ENCODE assay signal across 9 mouse cellular contexts in the genomic region with DNA sequence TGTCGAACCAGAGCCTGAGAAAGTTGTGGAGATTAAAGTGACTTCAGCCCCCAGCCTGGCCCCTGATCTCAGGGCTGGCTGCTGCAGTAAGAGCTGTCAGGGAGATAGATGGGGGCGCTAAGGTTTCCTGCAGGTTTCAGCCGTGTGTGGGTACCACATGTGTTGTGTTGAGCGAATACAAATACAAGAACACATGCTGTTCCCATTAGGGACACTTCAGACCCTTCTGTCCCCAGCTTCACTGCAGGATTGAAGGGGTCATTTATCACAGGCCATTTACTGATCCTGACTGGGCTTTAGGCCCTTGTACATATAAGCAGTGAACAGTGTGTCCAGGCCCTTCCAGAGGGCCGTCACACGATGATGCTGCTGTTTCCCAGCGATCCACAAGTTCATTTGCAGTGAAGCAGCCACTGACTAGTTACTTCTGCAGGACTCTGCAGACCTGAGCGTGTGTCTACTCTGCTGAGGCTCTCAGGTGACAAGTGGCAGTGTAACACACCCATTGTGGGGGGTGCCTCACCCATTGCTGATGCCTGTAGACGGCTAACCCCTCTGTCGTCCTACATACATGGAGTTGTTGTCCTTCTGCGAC.
DNase-seq lines count a peak whose midpoint lies in the region; ATAC-seq and TF ChIP-seq lines count a peak whose summit lies in the region.
"Had no signal": no experiment of that assay in that cellular context is flagged by ENCODE, and none has a peak within 500 bp of the region (broad histone marks: within the 10 kb centered on the region; RNA-seq: fewer than 3 reads in every experiment).

No protein-coding gene starts in this region.

- no peaks in the 10 kb centered on the region for H3K27me3 ChIP-seq in forebrain, embryonic 15.5 days
- no peaks in the 10 kb centered on the region for H3K27me3 ChIP-seq in forebrain, embryonic 16.5 days (replicated peaks; ENCODE audit: control insufficient read depth, insufficient read depth, low read length)
- H3K27me3 ChIP-seq in lung, embryonic 14.5 days (ENCODE audit: insufficient read depth, low read length) = no peaks in the 10 kb centered on the region
- H3K27me3 ChIP-seq in limb, embryonic 10.5 days (ENCODE audit: low read depth, poor library complexity, severe bottlenecking) = no peaks in the 10 kb centered on the region
- no peaks in the 10 kb centered on the region for H3K27me3 ChIP-seq in stomach, embryonic 15.5 days (replicated peaks)

- H3K36me3 ChIP-seq in forebrain, embryonic 15.5 days = no peaks in the 10 kb centered on the region
- no peaks in the 10 kb centered on the region for H3K36me3 ChIP-seq in forebrain, embryonic 16.5 days (ENCODE audit: control insufficient read depth, insufficient read depth)
- H3K36me3 ChIP-seq in lung, embryonic 14.5 days (ENCODE audit: insufficient read depth) = no peaks in the 10 kb centered on the region
- H3K36me3 ChIP-seq in limb, embryonic 10.5 days = no peaks in the 10 kb centered on the region
- H3K36me3 ChIP-seq in stomach, embryonic 15.5 days = no peaks in the 10 kb centered on the region

- ATAC-seq in forebrain, embryonic 15.5 days (replicated peaks) = no peak
- ATAC-seq in forebrain, embryonic 16.5 days = no peak
- ATAC-seq in lung, embryonic 14.5 days (ENCODE audit: insufficient read depth) = no peak
- no peak for ATAC-seq in stomach, embryonic 15.5 days (ENCODE audit: insufficient read depth, low FRiP score, low read depth)

- no peaks in the 10 kb centered on the region for H3K9me3 ChIP-seq in forebrain, embryonic 15.5 days
- H3K9me3 ChIP-seq in forebrain, embryonic 16.5 days (ENCODE audit: control insufficient read depth, low read length) = no peaks in the 10 kb centered on the region
- no peaks in the 10 kb centered on the region for H3K9me3 ChIP-seq in lung, embryonic 14.5 days (ENCODE audit: low read depth, low read length)
- H3K9me3 ChIP-seq in limb, embryonic 10.5 days (replicated peaks) = no peaks in the 10 kb centered on the region
- no peaks in the 10 kb centered on the region for H3K9me3 ChIP-seq in stomach, embryonic 15.5 days

- no peak for TF ChIP-seq CTCF in lung, embryonic 14.5 days (IDR thresholded peaks at IDR 0.05; ENCODE audit: low read depth)

- intact Hi-C loops in left cerebral cortex, postnatal 25 days (cut with DNase I) = no loop called here

- H3K9ac ChIP-seq in forebrain, embryonic 15.5 days (replicated peaks) = no peak overlapping the region
- no peak overlapping the region for H3K9ac ChIP-seq in forebrain, embryonic 16.5 days (replicated peaks; ENCODE audit: low read depth, low read length)
- no peak overlapping the region for H3K9ac ChIP-seq in lung, embryonic 14.5 days
- no peak overlapping the region for H3K9ac ChIP-seq in stomach, embryonic 15.5 days

- H3K27ac ChIP-seq in forebrain, embryonic 15.5 days (replicated peaks) = 0 out of 2 replicates have a peak overlapping the region, but pooled peaks have one; percentile 11
- H3K27ac ChIP-seq in forebrain, embryonic 16.5 days (ENCODE audit: low read length) = no peak overlapping the region
- H3K27ac ChIP-seq in lung, embryonic 14.5 days (ENCODE audit: low read depth) = peak overlapping the region; percentile 84; the same call in 1 of the 2 replicates
- peak overlapping the region; percentile 72 for H3K27ac ChIP-seq in limb, embryonic 10.5 days
- peak overlapping the region; percentile 65 for H3K27ac ChIP-seq in stomach, embryonic 15.5 days

- peaks cover 65% of the 10 kb centered on the region for H3K4me1 ChIP-seq in forebrain, embryonic 15.5 days
- H3K4me1 ChIP-seq in forebrain, embryonic 16.5 days (replicated peaks; ENCODE audit: control insufficient read depth, insufficient read depth, low read length) = peaks cover 50% of the 10 kb centered on the region
- H3K4me1 ChIP-seq in lung, embryonic 14.5 days (ENCODE audit: insufficient read depth) = peaks cover 9% of the 10 kb centered on the region
- peaks cover 76% of the 10 kb centered on the region for H3K4me1 ChIP-seq in limb, embryonic 10.5 days
- peaks cover 20% of the 10 kb centered on the region for H3K4me1 ChIP-seq in stomach, embryonic 15.5 days

- DNase-seq in lung, embryonic 14.5 days = no peak
- DNase-seq in lung, postnatal 14 days = no peak
- DNase-seq in limb, embryonic 10.5 days (ENCODE audit: low spot score) = peak; percentile 80
- DNase-seq in left cerebral cortex, postnatal 25 days (ENCODE audit: low spot score in 2 of 2) = no peak
- no peak for DNase-seq in cerebellum, adult 18-20 months
- DNase-seq: right cerebral cortex, postnatal 25 days had no signal

- no peak overlapping the region for H3K4me3 ChIP-seq in forebrain, embryonic 15.5 days
- H3K4me3 ChIP-seq in forebrain, embryonic 16.5 days (replicated peaks; ENCODE audit: low read length) = no peak overlapping the region
- H3K4me3 ChIP-seq in lung, embryonic 14.5 days (ENCODE audit: low read depth, low read length) = no peak overlapping the region
- peak overlapping the region; percentile 25 for H3K4me3 ChIP-seq in limb, embryonic 10.5 days
- no peak overlapping the region for H3K4me3 ChIP-seq in stomach, embryonic 15.5 days (replicated peaks)

- no peak overlapping the region for H3K4me2 ChIP-seq in forebrain, embryonic 15.5 days (replicated peaks)
- H3K4me2 ChIP-seq in forebrain, embryonic 16.5 days (ENCODE audit: low read length) = no peak overlapping the region
- H3K4me2 ChIP-seq in lung, embryonic 14.5 days = no peak overlapping the region
- no peak overlapping the region for H3K4me2 ChIP-seq in stomach, embryonic 15.5 days

- 59% methylated on average over 11 of the region's 11 CpGs for WGBS in forebrain, embryonic 15.5 days
- 53% methylated on average over 11 of the region's 11 CpGs for WGBS in forebrain, embryonic 16.5 days
- WGBS in lung, embryonic 14.5 days = 31% methylated on average over 11 of the region's 11 CpGs
- WGBS in limb, embryonic 10.5 days = 13% methylated on average over 11 of the region's 11 CpGs
- WGBS in stomach, embryonic 15.5 days = 43% methylated on average over 11 of the region's 11 CpGs
